Mouse (Mus musculus) CD8-positive naive resting alpha-beta T cell, adult 2 months (primary cell): ENCODE measurements around the gene Kcna10.

Experiments
- DNase-seq, 2 experiments: peaks; one replicate each; pipeline ENCODE4 v3.0.0; 2022; ENCODE audit warnings: low read depth in 2 of 2, low spot score in 2 of 2

Kcna10 gene

DNA sequence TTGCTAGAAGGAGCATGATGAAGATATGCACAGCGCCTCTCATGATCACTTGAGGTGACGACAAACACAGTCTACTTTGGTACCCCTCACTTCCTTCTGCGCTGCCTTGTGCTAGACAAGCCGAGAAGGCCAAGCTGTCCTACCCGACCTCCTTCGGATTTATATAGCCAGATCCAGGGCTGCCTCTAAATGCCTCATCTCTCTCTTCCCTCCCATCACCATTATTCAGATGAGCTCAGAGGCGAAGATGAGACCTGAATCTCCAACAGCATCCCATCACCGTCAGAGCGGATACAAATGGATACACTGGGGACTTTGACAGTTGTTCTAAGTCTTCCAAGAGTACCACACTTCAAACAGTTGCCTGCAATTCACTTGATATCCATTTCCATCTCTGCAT, 56.8 kb downstream of the Kcna10 start, which contains the start of gene Prok1:
Prok1 (minus strand) TSS at position 101 of the 400 bp plus-strand sequence.
- no peak for DNase-seq

GRCm38 (mm10) chr3:107241389-107242094, 58.7 kb downstream of the Kcna10 start:
- no peak for DNase-seq
